Mouse (Mus musculus) forebrain, embryonic 12.5 days (tissue): ENCODE results near the gene Cd151. TPM values are rescaled to one million over a fixed set of nuclear protein-coding genes. Genes with fewer than 3 reads are reported as not detected.

Source experiments
- ATAC-seq: fragments of 200-750 bp; cut with Nextera tagmentation; 2 replicates; pipeline ENCODE4 v1.8.0; 2017; ENCODE audit warnings: moderate TSS enrichment; ENCODE audit not compliant: low FRiP score
- H3K27ac ChIP-seq: fragments of 300-500 bp; sonication (generic); 2 replicates; pipeline ENCODE4 v1.5.1; 2016; ENCODE audit warnings: mild to moderate bottlenecking
- H3K27me3 ChIP-seq: fragments of 300-500 bp; sonication (generic); 2 replicates; pipeline ENCODE4 v1.6.1; 2016; ENCODE audit warnings: mild to moderate bottlenecking
- H3K36me3 ChIP-seq: fragments of 300-500 bp; sonication (generic); replicated peaks from 2 replicates; pipeline ENCODE4 v1.6.1; 2016; ENCODE audit warnings: mild to moderate bottlenecking
- H3K4me1 ChIP-seq: fragments of 300-500 bp; sonication (generic); 2 replicates; pipeline ENCODE4 v1.6.1; 2016
- H3K4me2 ChIP-seq: fragments of 300-500 bp; sonication (generic); 2 replicates; pipeline ENCODE4 v1.6.1; 2016; ENCODE audit warnings: mild to moderate bottlenecking, moderate library complexity
- H3K4me3 ChIP-seq: fragments of 300-500 bp; sonication (generic); replicated peaks from 2 replicates; pipeline ENCODE4 v1.5.1; 2016; ENCODE audit warnings: mild to moderate bottlenecking
- H3K9ac ChIP-seq: fragments of 300-500 bp; sonication (generic); 2 replicates; pipeline ENCODE4 v1.6.1; 2016; ENCODE audit warnings: mild to moderate bottlenecking
- H3K9me3 ChIP-seq: fragments of 300-500 bp; sonication (generic); 2 replicates; pipeline ENCODE4 v1.6.1; 2016
- WGBS: fragments of 180-500 bp; shearing (Covaris S2); methylation state at CpG from one replicate; pipeline ENCODE4 v1.1.7; 2016; 5-methylcytosine and 5-hydroxymethylcytosine counted together
- polyA plus RNA-seq: library from polyadenylated mRNA; unstranded; fragments of >200 nt; fragmentation: Nextera tagmentation; extraction: Ambion mirVana; gene quantifications from 2 replicates; pipeline ENCODE4 v1.2.1, GENCODE M21; 2016

Gene Cd151
- polyA plus RNA-seq, 1 experiment from 2014 or later: 18.2 TPM

GRCm38 (mm10) chr7:141481498-141482401 is 14.6 kb downstream of the Cd151 start:
- Histone ChIP-seq H3K27ac (no peak overlapping the region), H3K4me1 (peaks cover 29% of the 10 kb centered on the region), H3K4me2 (peak overlapping the region; percentile 92), H3K9ac (peak overlapping the region; percentile 61), H3K4me3 (peak overlapping the region; percentile 50), H3K36me3 (no peaks in the 10 kb centered on the region), H3K9me3 (no peaks in the 10 kb centered on the region), H3K27me3 (peaks cover 48% of the 10 kb centered on the region)
- 1% methylated on average over 81 of the region's 81 CpGs for WGBS
- peak; percentile 77 for ATAC-seq

- Histone ChIP-seq H3K36me3 (no peaks in the 10 kb centered on the region), H3K4me2 (peak overlapping the region; percentile 92), H3K9ac (peak overlapping the region; percentile 61), H3K4me1 (peaks cover 25% of the 10 kb centered on the region), H3K4me3 (peak overlapping the region; percentile 50), H3K27ac (no peak overlapping the region), H3K27me3 (peaks cover 40% of the 10 kb centered on the region), H3K9me3 (no peaks in the 10 kb centered on the region)
- WGBS: 4% methylated on average over 11 of the region's 11 CpGs
- ATAC-seq: peak; percentile 7; the same call in 1 of the 2 replicates
These were observed 15.4 kb downstream of the Cd151 start for GRCm38 (mm10) chr7:141482531-141483024.

- Histone ChIP-seq H3K4me2 (0 out of 2 replicates have a peak overlapping the region, but pooled peaks have one; percentile 10), H3K27me3 (peaks cover 34% of the 10 kb centered on the region), H3K9ac (no peak overlapping the region), H3K9me3 (no peaks in the 10 kb centered on the region), H3K27ac (no peak overlapping the region), H3K4me1 (peaks cover 25% of the 10 kb centered on the region), H3K4me3 (0 out of 2 replicates have a peak overlapping the region, but pooled peaks have one; percentile 8), H3K36me3 (no peaks in the 10 kb centered on the region)
- 73% methylated on average over 6 of the region's 6 CpGs for WGBS
- no peak for ATAC-seq
These were observed 16.0 kb downstream of the Cd151 start for GRCm38 (mm10) chr7:141483114-141483653.

- Histone ChIP-seq H3K4me2 (no peak overlapping the region), H3K9me3 (no peaks in the 10 kb centered on the region), H3K27me3 (peaks cover 30% of the 10 kb centered on the region), H3K4me3 (no peak overlapping the region), H3K36me3 (no peaks in the 10 kb centered on the region), H3K9ac (no peak overlapping the region), H3K4me1 (peaks cover 25% of the 10 kb centered on the region), H3K27ac (no peak overlapping the region)
- ATAC-seq: no peak
- WGBS: 81% methylated on average over 5 of the region's 5 CpGs
These were observed 17.3 kb downstream of the Cd151 start for GRCm38 (mm10) chr7:141484186-141485120.

- H3K27me3 ChIP-seq: peaks cover 28% of the 10 kb centered on the region
- no peak overlapping the region for H3K9ac ChIP-seq
- no peak overlapping the region for H3K4me3 ChIP-seq
- H3K4me1 ChIP-seq: peaks cover 25% of the 10 kb centered on the region
- H3K36me3 ChIP-seq: no peaks in the 10 kb centered on the region
- 70% methylated on average over 2 of the region's 2 CpGs for WGBS
- no peak for ATAC-seq
- no peaks in the 10 kb centered on the region for H3K9me3 ChIP-seq
- H3K4me2 ChIP-seq: no peak overlapping the region
- no peak overlapping the region for H3K27ac ChIP-seq
These were observed 18.0 kb downstream of the Cd151 start for GRCm38 (mm10) chr7:141485186-141485585.

GRCm38 (mm10) chr7:141485606-141486005 is 18.4 kb downstream of the Cd151 start:
- Histone ChIP-seq H3K9me3 (no peaks in the 10 kb centered on the region), H3K4me1 (peaks cover 25% of the 10 kb centered on the region), H3K27ac (no peak overlapping the region), H3K4me2 (no peak overlapping the region), H3K27me3 (peaks cover 25% of the 10 kb centered on the region), H3K9ac (no peak overlapping the region), H3K4me3 (no peak overlapping the region), H3K36me3 (no peaks in the 10 kb centered on the region)
- 87% methylated on average over 2 of the region's 2 CpGs for WGBS
- no peak for ATAC-seq

GRCm38 (mm10) chr7:141486239-141486638 is 19.0 kb downstream of the Cd151 start:
- Histone ChIP-seq H3K4me1 (peaks cover 20% of the 10 kb centered on the region), H3K27ac (no peak overlapping the region), H3K4me3 (no peak overlapping the region), H3K36me3 (no peaks in the 10 kb centered on the region), H3K27me3 (peaks cover 24% of the 10 kb centered on the region), H3K9me3 (no peaks in the 10 kb centered on the region), H3K9ac (no peak overlapping the region), H3K4me2 (no peak overlapping the region)
- WGBS: 86% methylated on average over 1 of the region's 1 CpGs
- ATAC-seq: no peak

GRCm38 (mm10) chr7:141487141-141487540 is 19.9 kb downstream of the Cd151 start:
- no peak for ATAC-seq
- Histone ChIP-seq H3K4me3 (no peak overlapping the region), H3K9me3 (no peaks in the 10 kb centered on the region), H3K27ac (no peak overlapping the region), H3K9ac (no peak overlapping the region), H3K27me3 (peaks cover 18% of the 10 kb centered on the region), H3K4me1 (peaks cover 13% of the 10 kb centered on the region), H3K36me3 (0 out of 2 replicates have a peak, but pooled peaks cover 7% of the 10 kb centered on the region), H3K4me2 (no peak overlapping the region)
- WGBS: 89% methylated on average over 7 of the region's 7 CpGs

- 77% methylated on average over 2 of the region's 2 CpGs for WGBS
- no peak overlapping the region for H3K4me2 ChIP-seq
These were observed 24.0 kb downstream of the Cd151 start for GRCm38 (mm10) chr7:141491151-141491550.

GRCm38 (mm10) chr7:141492738-141493137 is 25.5 kb downstream of the Cd151 start:
- Histone ChIP-seq H3K9me3 (no peaks in the 10 kb centered on the region), H3K27ac (no peak overlapping the region), H3K4me1 (no peaks in the 10 kb centered on the region), H3K4me3 (no peak overlapping the region), H3K36me3 (peaks cover 22% of the 10 kb centered on the region; the same call in 1 of the 2 replicates), H3K9ac (no peak overlapping the region), H3K4me2 (no peak overlapping the region), H3K27me3 (no peaks in the 10 kb centered on the region)
- 89% methylated on average over 5 of the region's 5 CpGs for WGBS
- no peak for ATAC-seq

More at GRCm38 (mm10) chr7:141491151-141491550, 24.0 kb downstream of the Cd151 start:
- no peak overlapping the region for H3K4me3 ChIP-seq
- no peaks in the 10 kb centered on the region for H3K27me3 ChIP-seq
- ATAC-seq: no peak
- H3K9me3 ChIP-seq: no peaks in the 10 kb centered on the region
- H3K4me1 ChIP-seq: no peaks in the 10 kb centered on the region
- no peak overlapping the region for H3K9ac ChIP-seq
- H3K36me3 ChIP-seq: peaks cover 20% of the 10 kb centered on the region; the same call in 1 of the 2 replicates
- H3K27ac ChIP-seq: no peak overlapping the region

- no peak overlapping the region for H3K27ac ChIP-seq
- no peak overlapping the region for H3K4me3 ChIP-seq
- ATAC-seq: no peak
- H3K27me3 ChIP-seq: no peaks in the 10 kb centered on the region
- H3K9ac ChIP-seq: no peak overlapping the region
- H3K9me3 ChIP-seq: no peaks in the 10 kb centered on the region
- H3K4me1 ChIP-seq: no peaks in the 10 kb centered on the region
- H3K36me3 ChIP-seq: peaks cover 22% of the 10 kb centered on the region; the same call in 1 of the 2 replicates
- no peak overlapping the region for H3K4me2 ChIP-seq
- 89% methylated on average over 1 of the region's 1 CpGs for WGBS
These were observed 26.5 kb downstream of the Cd151 start for GRCm38 (mm10) chr7:141493729-141494128.
